Mouse (Mus musculus) stomach, embryonic 15.5 days (tissue): ENCODE results near the gene Clcnka. TPM values are rescaled to one million over a fixed set of nuclear protein-coding genes. Genes with fewer than 3 reads are reported as not detected.

Experiments used
- ATAC-seq: fragments of 200-750 bp; cut with Nextera tagmentation; 2 replicates; pipeline ENCODE4 v1.8.0; 2017; ENCODE audit warnings: low read depth, moderate number of reproducible peaks, moderate TSS enrichment; ENCODE audit not compliant: insufficient read depth, low FRiP score
- H3K27ac ChIP-seq: fragments of 300-500 bp; sonication (generic); 2 replicates; pipeline ENCODE4 v1.5.1; 2015; ENCODE audit warnings: mild to moderate bottlenecking, inconsistent platforms
- H3K27me3 ChIP-seq: fragments of 300-500 bp; sonication (generic); replicated peaks from 2 replicates; pipeline ENCODE4 v1.6.1; 2015; ENCODE audit warnings: inconsistent platforms
- H3K36me3 ChIP-seq: fragments of 300-500 bp; sonication (generic); 2 replicates; pipeline ENCODE4 v1.6.1; 2015; ENCODE audit warnings: inconsistent platforms
- H3K4me1 ChIP-seq: fragments of 300-500 bp; sonication (generic); 2 replicates; pipeline ENCODE4 v1.6.1; 2015; ENCODE audit warnings: inconsistent platforms
- H3K4me2 ChIP-seq: fragments of 300-500 bp; sonication (generic); 2 replicates; pipeline ENCODE4 v1.6.1; 2015; ENCODE audit warnings: mild to moderate bottlenecking, inconsistent platforms
- H3K4me3 ChIP-seq: fragments of 300-500 bp; sonication (generic); replicated peaks from 2 replicates; pipeline ENCODE4 v1.5.1; 2015; ENCODE audit warnings: inconsistent platforms
- H3K9ac ChIP-seq: fragments of 300-500 bp; sonication (generic); 2 replicates; pipeline ENCODE4 v1.6.1; 2015; ENCODE audit warnings: inconsistent platforms
- H3K9me3 ChIP-seq: fragments of 300-500 bp; sonication (generic); 2 replicates; pipeline ENCODE4 v1.6.1; 2016; ENCODE audit warnings: inconsistent platforms
- WGBS: fragments of 180-500 bp; shearing (Covaris S2); methylation state at CpG from one replicate; pipeline ENCODE4 v1.1.7; 2015; 5-methylcytosine and 5-hydroxymethylcytosine counted together
- polyA plus RNA-seq: library from polyadenylated mRNA; unstranded; fragments of >200 nt; fragmentation: Nextera tagmentation; extraction: Ambion mirVana; gene quantifications from 2 replicates; pipeline ENCODE4 v1.2.1, GENCODE M21; 2015

Clcnka gene
- polyA plus RNA-seq, 1 experiment from 2014 or later = 0.21 TPM

- Histone ChIP-seq H3K4me3 (no peak overlapping the region), H3K4me1 (peaks cover 6% of the 10 kb centered on the region; the same call in 1 of the 2 replicates), H3K36me3 (no peaks in the 10 kb centered on the region), H3K9me3 (no peaks in the 10 kb centered on the region), H3K4me2 (no peak overlapping the region), H3K9ac (no peak overlapping the region), H3K27ac (no peak overlapping the region), H3K27me3 (no peaks in the 10 kb centered on the region)
- 77% methylated on average over 12 of the region's 12 CpGs for WGBS
- ATAC-seq = no peak
Observed at GRCm38 (mm10) chr4:141391293-141391692, 7.2 kb downstream of the Clcnka start.

- no peak overlapping the region for H3K27ac ChIP-seq
- 68% methylated on average over 18 of the region's 18 CpGs for WGBS
- H3K9me3 ChIP-seq = no peaks in the 10 kb centered on the region
- no peaks in the 10 kb centered on the region for H3K27me3 ChIP-seq
- peaks cover 1% of the 10 kb centered on the region; the same call in 1 of the 2 replicates for H3K4me1 ChIP-seq
- no peak overlapping the region for H3K9ac ChIP-seq
- H3K4me3 ChIP-seq = no peak overlapping the region
- no peak for ATAC-seq
- H3K4me2 ChIP-seq = no peak overlapping the region
- H3K36me3 ChIP-seq = no peaks in the 10 kb centered on the region
Observed at GRCm38 (mm10) chr4:141389366-141390150, 9.0 kb downstream of the Clcnka start.

- H3K9me3 ChIP-seq = no peaks in the 10 kb centered on the region
- 69% methylated on average over 5 of the region's 5 CpGs for WGBS
Observed at GRCm38 (mm10) chr4:141387933-141388332, 10.6 kb downstream of the Clcnka start.

GRCm38 (mm10) chr4:141387093-141387784, 11.3 kb downstream of the Clcnka start:
- no peak for ATAC-seq
- no peak overlapping the region for H3K4me2 ChIP-seq
- H3K9ac ChIP-seq = no peak overlapping the region
- H3K4me1 ChIP-seq = peaks cover 7% of the 10 kb centered on the region
- H3K27ac ChIP-seq = no peak overlapping the region
- H3K27me3 ChIP-seq = peaks cover 21% of the 10 kb centered on the region
- no peaks in the 10 kb centered on the region for H3K9me3 ChIP-seq
- H3K4me3 ChIP-seq = no peak overlapping the region
- 20% methylated on average over 5 of the region's 5 CpGs for WGBS
- H3K36me3 ChIP-seq = no peaks in the 10 kb centered on the region

More at GRCm38 (mm10) chr4:141387933-141388332, 10.6 kb downstream of the Clcnka start:
- no peak overlapping the region for H3K4me3 ChIP-seq
- no peaks in the 10 kb centered on the region for H3K36me3 ChIP-seq
- no peak overlapping the region for H3K27ac ChIP-seq
- peaks cover under 1% of the 10 kb centered on the region; the same call in 1 of the 2 replicates for H3K4me1 ChIP-seq
- H3K4me2 ChIP-seq = no peak overlapping the region
- no peak for ATAC-seq
- peaks cover 14% of the 10 kb centered on the region for H3K27me3 ChIP-seq
- no peak overlapping the region for H3K9ac ChIP-seq

GRCm38 (mm10) chr4:141386150-141386549, 12.4 kb downstream of the Clcnka start:
- Histone ChIP-seq H3K27me3 (peaks cover 26% of the 10 kb centered on the region), H3K36me3 (no peaks in the 10 kb centered on the region), H3K9me3 (no peaks in the 10 kb centered on the region), H3K4me2 (no peak overlapping the region), H3K27ac (no peak overlapping the region), H3K9ac (no peak overlapping the region), H3K4me3 (no peak overlapping the region), H3K4me1 (peaks cover 11% of the 10 kb centered on the region)
- WGBS = 68% methylated on average over 7 of the region's 7 CpGs
- no peak for ATAC-seq

- WGBS = 0% methylated on average over 7 of the region's 7 CpGs
- no peak for ATAC-seq
- H3K4me2 ChIP-seq = no peak overlapping the region
Observed at GRCm38 (mm10) chr4:141385275-141385674, 13.2 kb downstream of the Clcnka start.

GRCm38 (mm10) chr4:141382406-141382805, 16.1 kb downstream of the Clcnka start:
- Histone ChIP-seq H3K27ac (no peak overlapping the region), H3K4me3 (peak overlapping the region; percentile 37), H3K4me2 (peak overlapping the region; percentile 71), H3K27me3 (peaks cover 34% of the 10 kb centered on the region), H3K36me3 (no peaks in the 10 kb centered on the region), H3K4me1 (peaks cover 11% of the 10 kb centered on the region), H3K9ac (0 out of 2 replicates have a peak overlapping the region, but pooled peaks have one; percentile 22), H3K9me3 (no peaks in the 10 kb centered on the region)
- WGBS = 2% methylated on average over 25 of the region's 25 CpGs
- peak; percentile 15; the same call in 1 of the 2 replicates for ATAC-seq

More at GRCm38 (mm10) chr4:141385275-141385674, 13.2 kb downstream of the Clcnka start:
- Histone ChIP-seq H3K27me3 (peaks cover 31% of the 10 kb centered on the region), H3K9ac (no peak overlapping the region), H3K4me1 (peaks cover 11% of the 10 kb centered on the region), H3K36me3 (no peaks in the 10 kb centered on the region), H3K27ac (no peak overlapping the region), H3K4me3 (no peak overlapping the region), H3K9me3 (no peaks in the 10 kb centered on the region)

- H3K9ac ChIP-seq = no peak overlapping the region
- H3K4me1 ChIP-seq = peaks cover 11% of the 10 kb centered on the region
- no peaks in the 10 kb centered on the region for H3K9me3 ChIP-seq
- peaks cover 34% of the 10 kb centered on the region for H3K27me3 ChIP-seq
- no peaks in the 10 kb centered on the region for H3K36me3 ChIP-seq
- no peak overlapping the region for H3K27ac ChIP-seq
- 62% methylated on average over 8 of the region's 8 CpGs for WGBS
- ATAC-seq = no peak
- no peak overlapping the region for H3K4me2 ChIP-seq
- no peak overlapping the region for H3K4me3 ChIP-seq
Observed at GRCm38 (mm10) chr4:141379674-141380073, 18.9 kb downstream of the Clcnka start.

GRCm38 (mm10) chr4:141372426-141372825, 26.1 kb downstream of the Clcnka start:
- no peaks in the 10 kb centered on the region for H3K36me3 ChIP-seq
- peaks cover 4% of the 10 kb centered on the region for H3K27me3 ChIP-seq
- 86% methylated on average over 5 of the region's 5 CpGs for WGBS
- H3K4me3 ChIP-seq = no peak overlapping the region
- no peak overlapping the region for H3K9ac ChIP-seq
- H3K4me1 ChIP-seq = 0 out of 2 replicates have a peak, but pooled peaks cover 5% of the 10 kb centered on the region
- ATAC-seq = no peak
- no peak overlapping the region for H3K4me2 ChIP-seq
- no peak overlapping the region for H3K27ac ChIP-seq
- H3K9me3 ChIP-seq = no peaks in the 10 kb centered on the region

GRCm38 (mm10) chr4:141367997-141368791, 30.3 kb downstream of the Clcnka start, which contains the start of gene Fam131c:
Gene Fam131c (plus strand): TSS chr4:141368220.
- H3K9me3 ChIP-seq = no peaks in the 10 kb centered on the region
- peak; percentile 44; the same call in 1 of the 2 replicates for ATAC-seq
- H3K27me3 ChIP-seq = peaks cover 26% of the 10 kb centered on the region
- WGBS = 2% methylated on average over 64 of the region's 71 CpGs
- H3K36me3 ChIP-seq = no peaks in the 10 kb centered on the region
- H3K4me3 ChIP-seq = peak within 1 kb of the TSS; percentile 52
- H3K4me1 ChIP-seq = 0 out of 2 replicates have a peak, but pooled peaks cover 5% of the 10 kb centered on the region
- peak within 1 kb of the TSS; percentile 97 for H3K4me2 ChIP-seq
- peak within 1 kb of the TSS; percentile 29; the same call in 1 of the 2 replicates for H3K9ac ChIP-seq
- no peak within 1 kb of the TSS for H3K27ac ChIP-seq

GRCm38 (mm10) chr4:141365876-141366275, 32.6 kb downstream of the Clcnka start:
- no peak overlapping the region for H3K4me2 ChIP-seq
- H3K27me3 ChIP-seq = peaks cover 26% of the 10 kb centered on the region
- H3K27ac ChIP-seq = no peak overlapping the region
- H3K36me3 ChIP-seq = no peaks in the 10 kb centered on the region
- 47% methylated on average over 7 of the region's 7 CpGs for WGBS
- H3K4me3 ChIP-seq = no peak overlapping the region
- 0 out of 2 replicates have a peak, but pooled peaks cover 5% of the 10 kb centered on the region for H3K4me1 ChIP-seq
- ATAC-seq = no peak
- H3K9me3 ChIP-seq = no peaks in the 10 kb centered on the region
- no peak overlapping the region for H3K9ac ChIP-seq
